Mouse (Mus musculus) mouse embryonic stem cell (cell line): Measurements from ENCODE around the gene Limk1.

Source experiments
- in situ Hi-C, 2 experiments: fragments of 300-500 bp; cut with MboI; formaldehyde crosslinking; loops; 1 replicate in 1 of 2; 3 replicates in 1 of 2; pipeline ENCODE4 v1.14.3; 2019 to 2020; ENCODE audit warnings: low sequenced_read_pairs in 2 of 2, low pct_unique_long_range_greater_than_20kb in 1 of 2, mixed read lengths in 1 of 2; ENCODE audit not compliant: unreplicated experiment in 1 of 2

Limk1 gene

GRCm38 (mm10) chr5:134688086-134688717 is at the start of gene Limk1:
Gene Limk1, minus strand, starts transcription at chr5:134688598.
- in situ Hi-C loops = no loop called here

DNA sequence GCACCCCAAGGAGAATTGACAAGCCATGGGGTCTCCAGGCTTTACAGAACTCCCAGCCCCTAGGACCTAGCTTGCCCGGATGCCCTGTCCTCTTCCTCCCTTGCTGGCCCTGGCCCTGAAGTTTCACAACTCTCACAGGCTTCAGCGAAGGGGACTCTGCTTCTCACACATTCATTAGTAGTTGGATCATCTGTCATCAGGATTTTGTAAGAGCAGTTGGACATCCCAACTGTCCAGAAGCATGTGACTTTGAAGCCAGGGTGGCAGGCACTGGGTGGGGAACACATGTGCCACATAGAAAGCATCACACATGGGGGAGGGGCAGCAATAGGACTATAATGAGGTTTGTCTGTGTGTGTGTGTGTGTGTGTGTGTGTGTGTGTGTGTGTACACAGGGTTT is 46.5 kb upstream of the Limk1 start:
- in situ Hi-C loops = no loop called here

DNA sequence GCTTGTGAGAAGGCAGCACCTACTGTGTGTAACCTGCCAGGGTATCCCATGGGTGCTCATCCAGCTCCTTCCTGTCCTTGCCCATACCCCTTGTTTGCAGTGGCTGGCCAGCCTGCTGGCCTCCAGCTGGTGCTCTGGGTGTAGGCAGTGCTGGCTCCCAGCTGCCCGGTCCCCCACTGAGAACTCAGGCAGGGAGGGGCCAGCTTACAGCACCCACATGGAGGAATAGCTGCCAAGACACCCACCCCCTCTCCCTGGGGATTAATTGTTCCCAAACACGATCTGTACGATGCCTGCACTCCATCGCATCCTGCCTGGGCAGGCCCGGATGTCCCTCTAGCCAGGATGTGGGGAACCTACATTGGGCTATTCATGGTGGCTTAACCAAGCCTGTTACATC is 45.7 kb upstream of the Limk1 start:
- in situ Hi-C loops = no loop called here

- in situ Hi-C loops = no loop called here
These were observed 44.8 kb upstream of the Limk1 start for GRCm38 (mm10) chr5:134733241-134733640.

- in situ Hi-C loops = no loop called here
These were observed 40.7 kb upstream of the Limk1 start for GRCm38 (mm10) chr5:134729124-134729523.

DNA sequence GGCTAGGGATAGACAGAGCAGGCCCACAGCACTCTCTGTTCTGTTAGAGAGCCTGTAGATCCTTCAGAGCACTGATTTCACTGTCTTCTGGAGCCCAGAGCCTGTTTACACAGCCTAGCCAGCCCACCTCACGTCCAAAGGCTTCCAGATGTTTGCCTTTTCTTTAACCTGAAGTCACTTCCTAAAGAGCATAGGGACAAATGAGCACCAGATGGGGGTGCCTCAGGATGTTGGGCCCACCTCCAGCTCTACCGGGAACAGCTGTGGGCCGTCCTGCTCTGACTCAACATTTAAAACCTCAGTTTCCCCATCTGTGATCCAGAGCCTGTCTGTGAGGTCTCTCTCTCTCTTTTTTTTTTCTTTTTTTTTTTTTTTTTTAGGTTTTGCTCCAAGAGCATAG is 40.1 kb upstream of the Limk1 start:
- in situ Hi-C loops = no loop called here

- in situ Hi-C loops = no loop called here
These were observed 38.7 kb upstream of the Limk1 start for GRCm38 (mm10) chr5:134727001-134727639.

GRCm38 (mm10) chr5:134725299-134725698 is 36.9 kb upstream of the Limk1 start:
- in situ Hi-C loops = no loop called here

DNA sequence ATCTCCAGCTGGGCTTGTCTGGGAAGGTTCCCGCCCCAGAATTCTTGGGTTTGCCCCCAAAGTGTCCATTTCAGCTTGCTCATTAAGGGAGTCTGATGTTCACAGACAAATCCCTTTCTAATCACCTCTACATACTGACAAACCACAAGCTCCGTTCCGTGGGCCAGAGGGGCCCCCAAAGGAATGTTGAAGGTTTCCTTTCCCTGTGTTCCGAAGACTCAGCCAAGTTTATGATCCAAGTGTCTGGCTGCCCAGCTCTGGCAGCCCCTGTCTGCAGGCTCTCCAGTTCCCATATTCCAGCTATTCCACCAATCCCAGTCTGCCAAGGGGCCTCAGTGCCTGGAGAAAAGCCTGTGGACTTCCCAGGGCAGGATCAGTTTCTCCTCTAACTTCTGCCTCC is 31.7 kb upstream of the Limk1 start:
- in situ Hi-C loops = no loop called here

- in situ Hi-C loops = no loop called here
These were observed 22.7 kb upstream of the Limk1 start for GRCm38 (mm10) chr5:134711076-134711475.

GRCm38 (mm10) chr5:134709275-134709674 is 20.9 kb upstream of the Limk1 start:
- in situ Hi-C loops = loop anchor here (10.0 kb wide), 2 partner anchors 204 to 214 kb away; no protein-coding TSS in a partner anchor

- in situ Hi-C loops = loop anchor here (10.0 kb wide), 2 partner anchors 199 to 209 kb away; no protein-coding TSS in a partner anchor
These were observed 15.8 kb upstream of the Limk1 start for GRCm38 (mm10) chr5:134704157-134704556.

- in situ Hi-C loops = no loop called here
These were observed 7.1 kb upstream of the Limk1 start for GRCm38 (mm10) chr5:134695539-134695938.

GRCm38 (mm10) chr5:134695082-134695481 is 6.7 kb upstream of the Limk1 start:
- in situ Hi-C loops = no loop called here

GRCm38 (mm10) chr5:134692704-134693103 is 4.3 kb upstream of the Limk1 start:
- in situ Hi-C loops = no loop called here

DNA sequence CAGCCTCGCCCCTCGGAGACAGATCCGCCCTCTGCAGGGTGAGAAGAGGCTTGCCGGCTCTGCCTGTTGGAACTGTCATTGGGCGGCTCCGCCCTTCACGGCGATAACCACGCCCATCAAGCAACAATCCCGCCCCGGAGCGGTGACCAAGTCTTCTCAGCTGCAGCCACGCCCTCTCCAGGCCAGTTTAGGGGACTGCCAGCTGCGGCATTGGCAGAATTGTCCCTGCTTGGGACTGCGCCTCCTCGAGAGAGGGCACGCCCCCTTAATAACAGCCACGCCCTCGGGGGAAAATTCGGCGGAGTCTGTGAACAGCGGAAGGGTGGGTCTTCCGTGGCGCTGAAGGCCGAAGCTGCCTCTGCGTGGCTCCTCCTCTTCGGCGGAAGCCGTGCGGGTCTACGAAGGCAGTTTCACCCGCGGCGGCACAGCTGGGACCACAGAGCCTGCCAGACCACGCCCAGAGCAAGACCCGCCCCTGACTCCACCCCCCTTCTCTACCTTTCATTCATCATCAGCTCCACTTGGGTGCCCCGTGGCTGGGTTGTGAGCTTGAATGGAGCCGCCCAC is 403 bp upstream of the Limk1 start:
- in situ Hi-C loops = no loop called here

- in situ Hi-C loops = no loop called here
These were observed 1.2 kb downstream of the Limk1 start for GRCm38 (mm10) chr5:134687187-134687586.

- in situ Hi-C loops = no loop called here
These were observed 1.9 kb downstream of the Limk1 start for GRCm38 (mm10) chr5:134686541-134686940.

DNA sequence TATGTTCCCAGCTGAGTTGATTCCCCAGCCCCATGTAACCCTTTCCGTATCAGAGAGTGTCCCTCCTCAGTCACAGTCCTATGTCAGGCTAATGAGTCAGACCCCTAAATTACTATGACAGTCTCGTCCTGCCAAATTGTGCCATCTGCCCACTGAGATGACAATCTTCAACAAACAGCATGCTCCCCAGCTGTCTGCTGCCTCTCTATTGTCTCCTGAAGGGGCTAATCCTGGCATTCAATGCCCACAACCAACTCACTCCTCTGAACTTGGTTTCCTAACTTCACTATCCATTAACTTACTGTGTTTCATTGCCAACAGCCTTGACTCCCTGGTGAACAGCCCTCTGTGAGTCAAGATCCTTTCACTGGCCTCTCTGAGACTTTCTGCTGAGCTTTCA is 4.0 kb downstream of the Limk1 start:
- in situ Hi-C loops = no loop called here

DNA sequence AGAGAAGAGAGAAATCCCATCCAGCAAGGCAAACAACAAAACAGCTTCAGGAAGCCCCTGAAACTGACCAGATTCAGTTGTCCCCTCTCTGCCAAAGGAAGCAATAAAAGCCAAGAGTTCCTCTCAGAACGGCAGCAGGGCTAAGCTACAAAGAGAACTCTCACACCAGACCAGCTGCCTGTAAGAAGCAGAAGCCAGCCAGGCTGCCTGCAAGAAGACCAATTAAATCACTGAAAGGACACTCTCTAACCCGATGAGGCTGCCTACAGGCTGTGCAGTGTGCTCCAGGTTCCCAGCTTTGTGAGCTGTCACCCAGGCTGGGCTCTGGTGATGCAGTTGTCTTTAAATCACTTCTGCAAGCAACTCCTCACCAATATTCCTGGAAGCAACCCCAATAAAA is 4.6 kb downstream of the Limk1 start:
- in situ Hi-C loops = no loop called here
